Mouse (Mus musculus) forebrain, embryonic 10.5 days (tissue): ENCODE results near the gene Tnik. TPM values are rescaled to one million over a fixed set of nuclear protein-coding genes. Genes with fewer than 3 reads are reported as not detected.

Experiments used
- DNase-seq: peaks from one replicate; pipeline ENCODE4 v3.0.0-alpha.2; 2017; ENCODE audit warnings: low spot score; ENCODE audit errors: extremely low spot score
- H3K27ac ChIP-seq: fragments of 300-500 bp; sonication (generic); 2 replicates; pipeline ENCODE4 v1.5.1; 2016; ENCODE audit warnings: mild to moderate bottlenecking
- H3K27me3 ChIP-seq: fragments of 300-500 bp; sonication (generic); 2 replicates; pipeline ENCODE4 v1.6.1; 2016; ENCODE audit warnings: mild to moderate bottlenecking; ENCODE audit not compliant: poor library complexity, severe bottlenecking
- H3K36me3 ChIP-seq: fragments of 300-500 bp; sonication (generic); replicated peaks from 2 replicates; pipeline ENCODE4 v1.6.1; 2016; ENCODE audit warnings: mild to moderate bottlenecking, moderate library complexity
- H3K4me1 ChIP-seq: fragments of 300-500 bp; sonication (generic); 2 replicates; pipeline ENCODE4 v1.6.1; 2016
- H3K4me3 ChIP-seq: fragments of 300-500 bp; sonication (generic); 2 replicates; pipeline ENCODE4 v1.5.1; 2016; ENCODE audit warnings: mild to moderate bottlenecking, moderate library complexity
- H3K9me3 ChIP-seq: fragments of 300-500 bp; sonication (generic); 2 replicates; pipeline ENCODE4 v1.6.1; 2016; ENCODE audit warnings: mild to moderate bottlenecking, moderate library complexity
- WGBS: fragments of 180-500 bp; shearing (Covaris S2); methylation state at CpG from one replicate; pipeline ENCODE4 v1.1.7; 2016; 5-methylcytosine and 5-hydroxymethylcytosine counted together
- polyA plus RNA-seq: library from polyadenylated mRNA; unstranded; fragments of >200 nt; fragmentation: Nextera tagmentation; extraction: Ambion mirVana; gene quantifications from 2 replicates; pipeline ENCODE4 v1.2.1, GENCODE M21; 2016

The Tnik gene
- polyA plus RNA-seq, 1 experiment from 2014 or later, result 9.6 TPM

DNA sequence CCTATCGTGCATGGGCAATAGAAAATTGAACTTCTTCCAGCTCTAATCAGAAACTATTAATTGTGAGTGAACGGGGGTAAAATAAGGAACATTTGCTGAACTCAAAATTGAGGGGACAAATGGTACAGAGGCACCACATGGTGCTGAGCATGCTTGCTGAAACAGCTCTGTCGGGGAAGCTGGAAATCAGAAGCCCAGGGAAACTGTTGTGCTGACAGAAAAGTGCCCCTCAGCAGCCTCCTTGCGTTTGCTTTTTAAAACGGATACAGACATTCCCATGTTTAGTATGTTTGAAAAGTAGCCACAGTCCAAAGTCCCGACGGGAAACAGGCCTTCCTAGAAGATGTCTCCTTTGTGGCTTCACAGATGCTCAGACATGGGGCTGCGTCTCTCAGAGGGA lies 77.1 kb downstream of the Tnik start:
- no peaks in the 10 kb centered on the region for H3K9me3 ChIP-seq
- 81% methylated on average over 8 of the region's 8 CpGs for WGBS
- DNase-seq, result no peak
- no peak overlapping the region for H3K4me3 ChIP-seq
- no peaks in the 10 kb centered on the region for H3K36me3 ChIP-seq
- H3K27ac ChIP-seq, result no peak overlapping the region
- no peaks in the 10 kb centered on the region for H3K4me1 ChIP-seq
- H3K27me3 ChIP-seq, result no peaks in the 10 kb centered on the region

DNA sequence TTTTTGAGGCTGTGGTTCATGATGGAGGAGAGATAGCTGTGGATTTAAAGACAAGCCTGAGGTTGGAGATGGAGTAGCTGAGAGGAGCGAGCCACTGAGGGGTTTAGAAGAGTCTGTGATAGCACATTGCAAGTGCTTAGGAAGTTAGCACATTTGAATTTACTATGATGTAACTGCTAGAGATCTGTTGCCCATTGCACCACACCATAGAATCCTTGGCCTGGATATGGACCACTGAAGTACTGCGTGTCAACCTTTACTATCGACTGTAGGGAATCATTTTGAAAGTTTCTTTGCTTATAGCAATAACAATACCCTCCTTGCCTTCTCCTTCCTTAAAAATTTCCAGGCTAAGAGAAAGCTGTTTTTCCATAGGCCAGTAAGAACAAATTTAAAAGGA lies 80.2 kb downstream of the Tnik start:
- no peaks in the 10 kb centered on the region for H3K9me3 ChIP-seq
- no peak for DNase-seq
- no peaks in the 10 kb centered on the region for H3K4me1 ChIP-seq
- no peak overlapping the region for H3K4me3 ChIP-seq
- 93% methylated on average over 3 of the region's 3 CpGs for WGBS
- no peak overlapping the region for H3K27ac ChIP-seq
- H3K36me3 ChIP-seq, result no peaks in the 10 kb centered on the region
- H3K27me3 ChIP-seq, result no peaks in the 10 kb centered on the region

DNA sequence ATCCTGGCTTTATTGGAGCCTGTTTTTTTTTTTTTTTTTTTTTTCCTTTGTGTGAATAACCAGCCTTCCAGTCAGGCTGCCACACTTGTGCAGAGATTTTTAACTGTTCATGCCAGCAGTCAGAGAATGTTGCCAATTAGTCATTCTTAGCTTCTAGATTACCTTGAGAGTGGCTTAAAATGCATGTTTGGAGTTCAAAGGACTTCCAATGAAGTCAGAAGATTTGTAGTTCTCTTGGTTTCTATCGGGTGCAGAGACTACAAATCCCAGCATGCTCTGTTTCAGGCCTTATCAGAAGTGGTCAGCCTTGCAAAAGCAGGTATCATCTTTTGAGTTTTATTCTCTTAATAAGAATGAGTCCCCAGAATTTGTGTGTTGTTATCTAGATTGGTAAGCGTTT lies 80.6 kb downstream of the Tnik start:
- H3K27me3 ChIP-seq, result no peaks in the 10 kb centered on the region
- no peak overlapping the region for H3K27ac ChIP-seq
- no peak for DNase-seq
- H3K9me3 ChIP-seq, result no peaks in the 10 kb centered on the region
- H3K4me3 ChIP-seq, result no peak overlapping the region
- H3K4me1 ChIP-seq, result no peaks in the 10 kb centered on the region
- 91% methylated on average over 2 of the region's 2 CpGs for WGBS
- no peaks in the 10 kb centered on the region for H3K36me3 ChIP-seq

DNA sequence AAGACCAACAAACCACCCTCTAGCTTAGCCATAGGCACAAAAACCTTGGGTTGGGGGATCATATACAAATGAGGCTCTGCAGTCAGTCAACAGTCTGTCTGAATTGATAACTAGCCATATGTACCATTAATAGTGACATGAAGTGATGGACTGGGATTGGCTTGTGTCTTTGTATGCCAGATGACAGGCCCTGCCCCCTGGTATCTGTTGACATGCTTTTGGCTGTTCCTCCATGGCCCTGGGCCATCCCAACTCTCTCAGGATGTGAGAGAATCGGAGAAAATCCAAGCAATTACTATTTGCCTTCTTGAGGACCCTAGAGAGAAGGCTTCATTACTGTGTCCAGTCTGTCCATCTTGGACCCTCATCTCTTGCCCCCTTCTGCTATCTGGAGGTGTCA lies 82.4 kb downstream of the Tnik start:
- no peak for DNase-seq
- 87% methylated on average over 1 of the region's 1 CpGs for WGBS
- H3K9me3 ChIP-seq, result no peaks in the 10 kb centered on the region
- H3K27me3 ChIP-seq, result no peaks in the 10 kb centered on the region
- H3K27ac ChIP-seq, result no peak overlapping the region
- H3K4me1 ChIP-seq, result no peaks in the 10 kb centered on the region
- H3K36me3 ChIP-seq, result no peaks in the 10 kb centered on the region
- no peak overlapping the region for H3K4me3 ChIP-seq

DNA sequence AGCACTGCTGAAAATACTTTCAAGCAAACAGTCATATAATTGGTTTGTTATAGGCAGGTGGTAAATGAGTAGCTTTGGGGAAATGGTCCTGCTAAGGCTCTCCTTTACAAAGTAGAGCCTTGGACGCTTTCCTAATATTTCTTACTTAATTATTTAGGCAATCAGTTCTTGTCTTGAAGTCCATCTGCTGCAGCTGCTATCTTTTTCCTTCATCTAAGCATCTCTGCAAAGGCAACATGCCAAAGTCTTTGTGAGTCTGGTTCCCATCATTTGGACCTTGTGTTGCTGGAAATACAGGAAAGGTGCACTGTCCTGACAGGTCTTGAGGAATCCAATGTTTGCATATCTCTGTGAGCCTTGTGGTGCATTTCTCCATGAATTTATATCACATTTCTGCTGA lies 82.9 kb downstream of the Tnik start:
- DNase-seq, result no peak
- Histone ChIP-seq H3K36me3 (no peaks in the 10 kb centered on the region), H3K4me1 (no peaks in the 10 kb centered on the region), H3K27ac (no peak overlapping the region), H3K4me3 (no peak overlapping the region), H3K9me3 (no peaks in the 10 kb centered on the region), H3K27me3 (no peaks in the 10 kb centered on the region)
- 92% methylated on average over 1 of the region's 1 CpGs for WGBS

DNA sequence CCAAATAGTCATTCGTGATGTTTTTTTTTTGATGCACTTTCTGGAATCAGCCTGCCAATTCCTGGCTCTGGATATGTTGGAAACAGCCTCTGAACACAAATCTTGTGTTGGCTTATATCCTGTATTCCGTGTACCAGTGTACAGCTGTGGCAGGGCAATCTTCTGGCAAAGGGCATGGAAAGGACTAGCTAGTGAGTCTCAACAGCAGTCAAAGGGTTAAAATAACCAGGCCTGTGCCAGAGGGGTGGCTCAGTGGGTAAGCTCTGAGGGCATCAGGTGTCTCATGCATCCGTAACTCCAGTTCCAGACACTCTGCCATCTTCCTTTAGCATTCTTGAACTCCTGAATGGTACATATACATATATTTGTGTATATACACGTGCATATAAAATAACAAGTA lies 83.5 kb downstream of the Tnik start:
- DNase-seq, result no peak
- no peaks in the 10 kb centered on the region for H3K9me3 ChIP-seq
- no peak overlapping the region for H3K4me3 ChIP-seq
- H3K27me3 ChIP-seq, result no peaks in the 10 kb centered on the region
- H3K27ac ChIP-seq, result no peak overlapping the region
- WGBS, result 88% methylated on average over 4 of the region's 4 CpGs
- H3K4me1 ChIP-seq, result no peaks in the 10 kb centered on the region
- H3K36me3 ChIP-seq, result no peaks in the 10 kb centered on the region

DNA sequence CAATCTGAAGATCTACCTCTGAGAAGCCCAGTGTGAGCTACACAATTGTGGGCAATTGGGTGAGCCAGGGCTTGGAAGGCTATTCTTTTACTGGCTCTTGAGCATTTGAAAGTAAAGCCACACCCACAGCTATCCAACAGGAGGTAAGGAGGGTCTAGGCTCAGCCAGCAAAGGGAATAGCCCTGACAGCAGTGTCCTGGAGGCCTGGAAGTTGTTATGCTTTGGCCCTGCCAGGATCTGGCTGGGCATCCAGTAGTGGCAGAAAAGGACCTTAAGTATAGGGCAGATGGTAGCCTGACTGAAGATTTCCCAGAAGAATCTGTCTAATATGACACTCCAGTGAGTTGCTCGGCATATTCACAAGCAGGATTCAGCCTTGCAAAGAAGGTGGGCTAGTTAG lies 85.7 kb downstream of the Tnik start:
- H3K27me3 ChIP-seq, result no peaks in the 10 kb centered on the region
- DNase-seq, result no peak
- no peaks in the 10 kb centered on the region for H3K36me3 ChIP-seq
- H3K4me1 ChIP-seq, result no peaks in the 10 kb centered on the region
- no peak overlapping the region for H3K27ac ChIP-seq
- no peak overlapping the region for H3K4me3 ChIP-seq
- H3K9me3 ChIP-seq, result no peaks in the 10 kb centered on the region
- WGBS, result 87% methylated on average over 1 of the region's 1 CpGs

DNA sequence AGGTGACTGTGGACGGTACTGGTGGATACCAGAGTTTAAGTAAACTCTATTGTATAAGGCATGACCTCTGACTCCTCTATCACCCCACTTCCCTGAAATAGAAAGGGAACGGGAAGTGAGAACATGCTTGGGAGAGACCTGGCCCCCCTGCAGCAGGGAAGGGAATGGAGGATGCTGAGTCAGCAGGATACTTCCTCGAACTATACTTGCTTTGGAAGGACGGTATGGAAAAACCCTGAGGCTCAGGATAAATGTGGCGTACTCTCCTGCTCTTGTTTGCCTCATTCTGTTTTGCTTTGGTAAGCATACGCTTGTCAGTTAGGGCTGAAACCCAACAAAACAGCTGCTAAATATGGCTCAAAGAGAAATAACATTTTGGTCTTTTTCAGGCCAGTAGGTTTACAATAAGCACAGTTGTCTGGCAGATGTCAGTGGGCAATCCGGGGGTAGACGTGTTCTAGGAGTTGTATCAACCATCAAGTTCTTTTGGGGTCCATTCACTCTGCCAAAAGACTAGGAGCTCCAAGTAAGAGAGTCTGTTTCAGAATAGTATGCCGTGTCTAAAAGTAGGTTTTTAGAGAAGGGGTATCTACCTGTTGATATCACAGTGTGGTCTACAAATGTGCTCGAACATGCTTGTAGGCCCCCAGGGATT lies 87.3 kb downstream of the Tnik start:
- WGBS, result 89% methylated on average over 10 of the region's 10 CpGs
- no peak overlapping the region for H3K4me3 ChIP-seq
- H3K36me3 ChIP-seq, result no peaks in the 10 kb centered on the region
- no peak for DNase-seq
- H3K4me1 ChIP-seq, result no peaks in the 10 kb centered on the region
- no peak overlapping the region for H3K27ac ChIP-seq
- no peaks in the 10 kb centered on the region for H3K27me3 ChIP-seq
- no peaks in the 10 kb centered on the region for H3K9me3 ChIP-seq

DNA sequence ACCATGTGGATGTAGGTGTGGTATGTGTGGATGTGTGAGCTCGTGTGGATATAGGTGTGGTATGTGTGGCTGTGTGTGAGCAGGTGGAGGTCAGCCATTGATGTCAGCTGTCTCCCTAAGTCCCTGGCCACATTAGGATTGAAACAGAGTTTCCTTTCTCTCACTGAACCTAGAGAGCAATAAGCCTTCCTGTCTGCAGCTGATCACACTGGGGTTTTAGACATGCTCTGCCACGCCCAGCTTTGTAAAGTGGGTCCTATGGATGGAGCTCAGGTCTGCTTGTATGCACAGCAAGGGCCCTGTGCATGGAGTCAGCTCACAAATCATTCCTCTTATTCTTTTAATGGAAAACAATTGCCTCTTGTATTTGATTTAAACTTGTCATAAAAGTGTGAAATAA lies 95.4 kb downstream of the Tnik start:
- WGBS, result 81% methylated on average over 2 of the region's 2 CpGs
- DNase-seq, result no peak
- Histone ChIP-seq H3K27ac (no peak overlapping the region), H3K27me3 (no peaks in the 10 kb centered on the region), H3K4me3 (no peak overlapping the region), H3K4me1 (peaks cover 10% of the 10 kb centered on the region; the same call in 1 of the 2 replicates), H3K36me3 (no peaks in the 10 kb centered on the region), H3K9me3 (no peaks in the 10 kb centered on the region)

DNA sequence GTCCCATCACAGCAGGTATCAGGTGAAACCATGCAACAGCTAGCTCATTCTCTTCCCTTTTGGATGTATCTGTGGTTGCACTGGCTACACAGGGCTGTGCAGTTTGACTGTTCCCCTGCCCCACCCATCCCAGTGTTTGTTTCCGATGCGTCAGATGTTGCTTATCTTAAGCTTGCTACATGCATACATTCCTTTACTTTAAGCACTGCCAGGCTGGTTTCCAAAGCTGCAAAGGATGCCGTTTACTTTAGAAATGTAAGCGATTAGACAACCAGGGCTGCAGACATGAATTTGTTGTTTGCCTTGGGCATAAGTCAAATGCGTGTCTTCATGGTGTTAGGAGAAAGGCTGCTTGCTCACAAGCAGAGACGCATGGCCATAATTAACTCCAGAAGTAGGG lies 96.1 kb downstream of the Tnik start:
- DNase-seq, result no peak
- H3K27ac ChIP-seq, result no peak overlapping the region
- 74% methylated on average over 6 of the region's 6 CpGs for WGBS

DNA sequence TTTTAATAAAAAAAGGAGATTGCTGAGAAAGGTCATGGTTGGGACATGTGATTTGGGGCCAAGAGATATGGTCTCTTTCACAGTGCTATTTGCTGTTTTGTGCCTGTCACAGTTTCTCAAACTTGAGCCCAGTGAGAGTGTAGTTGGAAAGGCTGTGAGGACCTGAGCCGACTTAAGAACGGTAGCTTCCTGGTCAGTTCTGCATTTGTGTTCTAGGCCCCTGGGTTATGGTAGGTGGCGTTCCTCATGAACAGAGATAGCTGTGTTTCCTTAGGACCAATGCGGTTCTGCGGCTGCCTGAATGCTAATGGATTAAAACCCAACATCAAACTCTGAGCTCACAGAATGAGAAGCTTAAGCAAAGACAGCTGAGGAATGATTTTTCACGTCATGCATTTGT lies 98.0 kb downstream of the Tnik start:
- Histone ChIP-seq H3K27me3 (no peaks in the 10 kb centered on the region), H3K4me3 (no peak overlapping the region), H3K36me3 (no peaks in the 10 kb centered on the region), H3K4me1 (peaks cover 10% of the 10 kb centered on the region; the same call in 1 of the 2 replicates), H3K9me3 (no peaks in the 10 kb centered on the region), H3K27ac (no peak overlapping the region)
- no peak for DNase-seq
- WGBS, result 91% methylated on average over 6 of the region's 6 CpGs

More for the DNA sequence above, 96.1 kb downstream of the Tnik start:
- no peak overlapping the region for H3K4me3 ChIP-seq
- H3K9me3 ChIP-seq, result no peaks in the 10 kb centered on the region
- H3K27me3 ChIP-seq, result no peaks in the 10 kb centered on the region
- H3K36me3 ChIP-seq, result no peaks in the 10 kb centered on the region
- H3K4me1 ChIP-seq, result peaks cover 10% of the 10 kb centered on the region; the same call in 1 of the 2 replicates

DNA sequence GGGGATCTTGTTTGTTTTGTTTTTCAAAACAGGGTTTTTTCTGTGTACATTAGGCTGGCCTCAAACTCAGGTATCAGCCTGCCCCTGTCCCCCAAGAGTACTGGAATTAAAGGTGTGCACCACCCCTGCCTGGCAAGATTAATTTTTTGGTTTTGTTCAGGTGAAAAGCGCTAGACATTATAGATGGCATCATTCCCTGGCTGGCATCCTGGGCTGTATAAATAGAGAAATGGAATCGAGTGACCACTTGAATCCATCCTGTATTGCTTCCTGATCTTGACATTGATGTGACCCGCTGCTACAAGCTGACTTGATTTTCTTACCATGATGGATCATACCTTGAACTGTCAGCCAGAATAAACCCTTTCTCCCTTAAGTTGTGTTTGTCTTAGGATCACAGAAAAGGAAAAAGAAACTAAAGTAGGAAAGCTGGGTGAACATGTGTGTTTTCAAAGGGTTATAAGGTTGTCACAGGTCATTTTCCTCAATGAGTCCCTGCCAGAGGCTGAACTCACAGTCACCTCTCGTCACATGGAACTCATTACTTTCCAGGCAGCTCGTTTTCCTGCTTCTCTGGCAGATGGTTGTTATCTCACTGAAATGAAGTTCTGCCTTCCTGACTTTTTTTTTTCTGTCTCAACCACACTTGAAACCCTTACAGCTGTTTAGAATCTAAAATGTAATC lies 100.6 kb downstream of the Tnik start:
- no peak overlapping the region for H3K27ac ChIP-seq
- peaks cover 4% of the 10 kb centered on the region; the same call in 1 of the 2 replicates for H3K4me1 ChIP-seq
- no peaks in the 10 kb centered on the region for H3K9me3 ChIP-seq
- 64% methylated on average over 5 of the region's 5 CpGs for whole genome bisulfite sequencing
- no peaks in the 10 kb centered on the region for H3K27me3 ChIP-seq
- no peak overlapping the region for H3K4me3 ChIP-seq
- no peaks in the 10 kb centered on the region for H3K36me3 ChIP-seq
- DNase-seq, result no peak

DNA sequence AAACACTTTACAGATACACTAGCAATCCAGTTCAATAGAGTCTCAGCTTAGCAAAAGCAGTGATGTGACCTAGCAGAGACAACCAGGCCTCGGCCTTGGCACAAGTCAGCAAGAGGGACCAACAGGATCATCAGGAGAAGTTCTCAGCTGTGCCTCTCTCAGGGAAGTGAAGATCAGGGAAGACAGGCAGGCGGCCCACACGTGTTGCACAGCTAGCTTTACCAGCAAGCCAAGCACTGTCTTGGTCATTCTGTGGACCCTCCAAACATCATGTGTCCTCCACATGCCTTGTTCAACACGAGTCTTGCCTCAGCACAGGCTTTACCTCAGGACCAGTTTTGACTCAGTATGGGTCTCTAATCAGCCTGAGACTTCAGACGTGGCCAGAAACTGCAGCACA lies 105.7 kb downstream of the Tnik start:
- DNase-seq, result no peak
- Histone ChIP-seq H3K27ac (no peak overlapping the region), H3K9me3 (no peaks in the 10 kb centered on the region), H3K36me3 (no peaks in the 10 kb centered on the region), H3K4me1 (no peaks in the 10 kb centered on the region; the same call in 1 of the 2 replicates), H3K4me3 (no peak overlapping the region), H3K27me3 (no peaks in the 10 kb centered on the region)
- 75% methylated on average over 5 of the region's 5 CpGs for WGBS
